Comparison of ENCODE assay signal across 7 mouse cellular contexts in genomic region chr10:121626186-121626882, GRCm38 (mm10). TPM values are rescaled to one million over a fixed set of nuclear protein-coding genes. Genes with fewer than 3 reads are reported as not detected.
DNase-seq lines count a peak whose midpoint lies in the region; ATAC-seq lines count a peak whose summit lies in the region.

Gene Xpot (minus strand): TSS chr10:121626332.

- H3K9ac ChIP-seq in embryonic facial prominence, embryonic 12.5 days, result peak within 1 kb of the TSS; percentile 86
- H3K9ac ChIP-seq in limb, embryonic 11.5 days (ENCODE audit: low read length), result peak within 1 kb of the TSS; percentile 82
- H3K9ac ChIP-seq in midbrain, embryonic 14.5 days (replicated peaks; ENCODE audit: low read length), result peak within 1 kb of the TSS; percentile 78

- H3K27ac ChIP-seq in embryonic facial prominence, embryonic 12.5 days, result peak within 1 kb of the TSS; percentile 96
- H3K27ac ChIP-seq in limb, embryonic 11.5 days (replicated peaks; ENCODE audit: low read depth, low read length), result peak within 1 kb of the TSS; percentile 89
- peak within 1 kb of the TSS; percentile 91 for H3K27ac ChIP-seq in midbrain, embryonic 14.5 days (replicated peaks; ENCODE audit: low read depth, low read length)

- peaks cover 10% of the 10 kb centered on the region for H3K36me3 ChIP-seq in embryonic facial prominence, embryonic 12.5 days
- peaks cover 2% of the 10 kb centered on the region; the same call in 1 of the 2 replicates for H3K36me3 ChIP-seq in limb, embryonic 11.5 days (ENCODE audit: control insufficient read depth, insufficient read depth, low read length)
- peaks cover 10% of the 10 kb centered on the region; the same call in 1 of the 2 replicates for H3K36me3 ChIP-seq in midbrain, embryonic 14.5 days (ENCODE audit: control insufficient read depth, insufficient read depth, low read length)

- H3K27me3 ChIP-seq in embryonic facial prominence, embryonic 12.5 days, result no peaks in the 10 kb centered on the region
- H3K27me3 ChIP-seq in limb, embryonic 11.5 days (ENCODE audit: control insufficient read depth, insufficient read depth, low read length), result no peaks in the 10 kb centered on the region
- H3K27me3 ChIP-seq in midbrain, embryonic 14.5 days (ENCODE audit: control insufficient read depth, insufficient read depth, low read length), result no peaks in the 10 kb centered on the region

- H3K4me1 ChIP-seq in embryonic facial prominence, embryonic 12.5 days, result peaks cover 10% of the 10 kb centered on the region; the same call in 1 of the 2 replicates
- peaks cover 7% of the 10 kb centered on the region for H3K4me1 ChIP-seq in limb, embryonic 11.5 days (ENCODE audit: control insufficient read depth, insufficient read depth, low read length)
- peaks cover 11% of the 10 kb centered on the region; the same call in 1 of the 2 replicates for H3K4me1 ChIP-seq in midbrain, embryonic 14.5 days (ENCODE audit: control insufficient read depth, insufficient read depth, low read length)

- H3K9me3 ChIP-seq in embryonic facial prominence, embryonic 12.5 days, result no peaks in the 10 kb centered on the region
- H3K9me3 ChIP-seq in limb, embryonic 11.5 days (ENCODE audit: control insufficient read depth, low read length), result no peaks in the 10 kb centered on the region
- H3K9me3 ChIP-seq in midbrain, embryonic 14.5 days (ENCODE audit: control insufficient read depth, low read length), result no peaks in the 10 kb centered on the region

- peak; percentile 99 for ATAC-seq in embryonic facial prominence, embryonic 12.5 days (ENCODE audit: insufficient number of reproducible peaks, insufficient read depth, low FRiP score, low TSS enrichment)
- ATAC-seq in limb, embryonic 11.5 days (ENCODE audit: insufficient number of reproducible peaks, low FRiP score, low TSS enrichment, low read depth), result peak; percentile 99
- ATAC-seq in midbrain, embryonic 14.5 days (ENCODE audit: low FRiP score, low TSS enrichment), result peak; percentile 100

- DNase-seq in adrenal gland, postnatal 25 days, result peak; percentile 98
- DNase-seq in heart, adult 11 months, result peak; percentile 100
- DNase-seq in kidney, adult 18-20 months, result peak; percentile 98
- peak; percentile 100 for DNase-seq in limb, embryonic 11.5 days (ENCODE audit: low spot score)
- DNase-seq in midbrain, embryonic 14.5 days, result peak; percentile 99
- DNase-seq in spleen, adult 18-20 months, result peak; percentile 96 to 98

- peak within 1 kb of the TSS; percentile 72 for H3K4me2 ChIP-seq in embryonic facial prominence, embryonic 12.5 days (replicated peaks)
- H3K4me2 ChIP-seq in limb, embryonic 11.5 days (ENCODE audit: low read depth, severe bottlenecking), result peak within 1 kb of the TSS; percentile 70
- H3K4me2 ChIP-seq in midbrain, embryonic 14.5 days (ENCODE audit: low read length), result peak within 1 kb of the TSS; percentile 78

- H3K4me3 ChIP-seq in embryonic facial prominence, embryonic 12.5 days, result peak within 1 kb of the TSS; percentile 85
- peak within 1 kb of the TSS; percentile 92 for H3K4me3 ChIP-seq in limb, embryonic 11.5 days (ENCODE audit: low read depth, low read length)
- H3K4me3 ChIP-seq in midbrain, embryonic 14.5 days (replicated peaks; ENCODE audit: low read depth, low read length), result peak within 1 kb of the TSS; percentile 75

- under 1% methylated on average over 70 of the region's 70 CpGs for WGBS in embryonic facial prominence, embryonic 12.5 days
- under 1% methylated on average over 67 of the region's 70 CpGs for WGBS in limb, embryonic 11.5 days
- WGBS in midbrain, embryonic 14.5 days, result under 1% methylated on average over 70 of the region's 70 CpGs

RNA-seq across cellular contexts. Expression of gene Xpot, which starts in this region (rescaled TPM):
- 83.7 and 83.9 TPM in 2 replicates for total RNA-seq in adrenal gland, postnatal 25 days (2021)
- polyA plus RNA-seq in embryonic facial prominence, embryonic 12.5 days (2016; fragmentation: Nextera tagmentation; extraction: Ambion mirVana), result 49.6 and 59.5 TPM in 2 replicates
- 61.9 and 67.5 TPM in 2 replicates for polyA plus RNA-seq in limb, embryonic 11.5 days (2014; fragmentation: Nextera tagmentation; extraction: Ambion mirVana)
- polyA plus RNA-seq in midbrain, embryonic 14.5 days (2014; fragmentation: Nextera tagmentation; extraction: Ambion mirVana), result 24.2 and 35.3 TPM in 2 replicates

Comparison
In these comparisons a context has a peak if more than half of its experiments do, and no peak if none do; other contexts are left out.
1. Peak in every context shown above with its lines: DNase-seq, ATAC-seq, H3K4me3 ChIP-seq and H3K27ac ChIP-seq.